Mouse (Mus musculus) bone marrow, adult 2 months (tissue): ENCODE data around the gene Maats1.

Experiments
- CTCF ChIP-seq: fragments of 200-500 bp; IDR thresholded peaks from 2 replicates; pipeline ENCODE4 v1.5.1; 2011; ENCODE audit warnings: low read length, control low read depth; ENCODE audit not compliant: control insufficient read depth, insufficient read depth
- POLR2A ChIP-seq: fragments of 200-500 bp; IDR thresholded peaks from 2 replicates; pipeline ENCODE4 v1.6.1; 2011; ENCODE audit warnings: low read depth, mild to moderate bottlenecking, control low read depth, low read length, borderline replicate concordance; ENCODE audit not compliant: control insufficient read depth

- TF ChIP-seq CTCF (no peak), POLR2A (no peak)
Measured at GRCm38 (mm10) chr16:38369431-38369830, 27.5 kb upstream of the Maats1 start.
